Mouse (Mus musculus) cerebellum, adult 9-11 months (tissue): ENCODE results near the gene Slc35g3.
A peak's percentile ranks its signal among the peaks of the same experiment; 100 is the strongest.

Experiments
- DNase-seq: peaks from one replicate; pipeline ENCODE4 v3.0.0; 2022

Gene Slc35g3

DNA sequence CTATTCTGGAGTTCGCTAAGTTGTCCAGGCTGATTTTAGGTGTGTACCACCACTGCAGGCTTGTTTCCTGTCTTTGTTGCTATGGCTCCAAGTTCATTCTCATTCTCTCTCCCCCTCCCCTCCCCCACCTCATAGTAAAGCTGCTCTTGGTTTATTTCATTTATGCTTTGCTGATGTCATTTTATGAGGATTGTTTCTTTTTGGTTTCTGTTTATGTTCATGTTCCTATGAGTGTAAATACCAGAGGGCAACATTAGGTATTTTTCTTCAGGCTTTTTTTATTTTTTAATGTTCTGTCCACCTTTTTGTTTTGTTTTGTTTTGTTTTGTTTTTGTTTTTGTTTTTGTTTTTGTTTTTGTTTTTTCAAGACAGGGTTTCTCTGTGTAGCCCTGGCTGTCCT, at the start of gene Slc35g3:
Gene Slc35g3, minus strand, starts transcription at position 101 of the 400 bp plus-strand sequence.
- DNase-seq, result no peak

GRCm38 (mm10) chr11:69810280-69810679, 48.5 kb upstream of the Slc35g3 start:
- no peak for DNase-seq

DNA sequence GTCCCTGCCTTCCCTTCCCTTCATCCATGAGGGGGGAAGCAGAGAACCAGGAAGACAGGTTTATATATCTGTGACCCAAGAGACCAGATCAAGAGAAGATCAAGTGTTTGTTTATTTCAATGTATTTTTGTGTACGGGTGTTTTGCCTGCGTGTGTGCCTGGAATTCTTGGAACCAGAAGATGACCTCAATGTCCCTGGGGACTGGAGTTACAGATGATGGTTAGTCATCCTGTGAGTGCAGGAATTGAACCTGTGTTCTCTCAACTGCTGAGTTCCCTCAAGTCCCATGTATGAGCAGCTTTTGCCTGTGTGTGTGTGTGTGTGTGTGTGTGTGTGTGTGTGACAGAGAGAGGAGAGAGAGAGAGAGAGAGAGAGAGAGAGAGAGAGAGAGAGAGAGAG, 45.9 kb upstream of the Slc35g3 start:
- DNase-seq, result no peak

GRCm38 (mm10) chr11:69806378-69806777, 44.6 kb upstream of the Slc35g3 start:
- DNase-seq, result no peak

DNA sequence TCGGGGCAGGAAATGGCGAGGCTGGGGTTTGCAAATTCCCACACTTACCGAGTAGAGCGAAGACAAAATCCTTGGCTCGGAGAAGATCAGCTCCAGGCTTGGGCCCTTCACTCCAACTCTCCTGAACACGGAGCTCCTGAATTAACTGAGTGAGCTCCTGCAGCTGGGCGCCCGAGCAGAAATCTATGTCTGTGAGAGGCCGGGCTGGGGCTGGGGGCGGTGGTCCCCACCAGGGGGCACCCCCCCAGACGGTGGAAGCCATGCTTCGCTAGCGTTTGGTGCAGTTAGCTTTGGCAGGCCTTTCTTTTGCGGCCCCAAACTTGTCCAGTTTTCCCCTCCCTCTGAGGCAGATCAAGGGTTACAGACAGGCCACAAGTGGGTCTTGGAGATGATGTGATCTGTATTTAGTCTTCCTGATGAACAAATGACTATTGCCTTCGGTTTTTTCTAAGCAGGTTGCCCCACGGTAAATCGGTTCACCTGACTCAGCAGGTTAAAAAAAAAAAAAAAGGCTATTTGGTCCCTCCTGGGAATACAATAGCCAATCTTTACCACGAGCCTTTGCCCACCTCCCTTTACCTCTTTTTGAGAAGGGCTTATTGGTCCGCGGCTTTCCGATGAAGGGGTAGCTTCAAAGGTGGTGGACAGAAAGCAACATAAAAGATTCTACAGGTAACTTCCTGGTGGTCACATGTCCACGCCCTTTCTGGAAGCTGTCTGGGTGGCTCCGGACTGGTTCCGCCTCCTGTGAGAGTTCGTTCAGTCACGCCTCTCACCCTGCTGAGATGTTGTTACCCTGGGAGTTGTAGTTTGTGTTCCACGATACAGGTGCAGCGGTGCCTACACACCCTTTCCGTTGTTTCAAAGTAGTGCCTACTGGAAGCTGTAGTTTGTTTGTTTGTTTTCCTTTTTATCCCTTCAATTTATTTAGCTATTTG, 43.5 kb upstream of the Slc35g3 start, which contains the start of gene Tmem102:
Gene Tmem102, minus strand, starts transcription at position 653 of the 938 bp plus-strand sequence.
- no peak for DNase-seq

GRCm38 (mm10) chr11:69804652-69804940, 42.8 kb upstream of the Slc35g3 start:
- no peak for DNase-seq

- DNase-seq, result no peak
These were observed 42.3 kb upstream of the Slc35g3 start for GRCm38 (mm10) chr11:69803786-69804651.

- no peak for DNase-seq
These were observed 41.6 kb upstream of the Slc35g3 start for GRCm38 (mm10) chr11:69803328-69803727.

DNA sequence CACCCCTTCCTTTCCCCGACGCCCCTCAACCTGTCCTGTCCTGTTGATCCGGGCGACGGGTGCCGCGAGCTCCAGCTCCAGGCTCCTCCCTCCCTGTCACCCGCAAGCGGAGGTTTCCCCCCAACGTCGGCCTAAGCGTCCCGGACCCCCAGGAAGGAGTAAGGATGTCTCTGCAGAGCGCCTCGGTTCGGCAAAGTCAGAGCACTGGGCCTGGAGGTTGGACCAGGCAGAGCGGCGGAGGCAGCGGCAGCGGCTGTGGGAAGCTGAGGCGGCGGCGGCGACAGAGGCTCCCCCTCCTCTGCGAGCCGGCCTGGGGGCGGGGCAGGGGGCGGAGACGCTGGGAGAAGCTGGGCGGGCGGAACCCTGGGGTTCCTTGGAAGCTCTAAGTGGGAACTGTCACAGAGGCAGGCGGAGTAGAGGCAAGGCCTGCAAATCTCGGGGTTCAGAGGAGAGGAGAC, 40.9 kb upstream of the Slc35g3 start:
- DNase-seq, result peak; percentile 65

DNA sequence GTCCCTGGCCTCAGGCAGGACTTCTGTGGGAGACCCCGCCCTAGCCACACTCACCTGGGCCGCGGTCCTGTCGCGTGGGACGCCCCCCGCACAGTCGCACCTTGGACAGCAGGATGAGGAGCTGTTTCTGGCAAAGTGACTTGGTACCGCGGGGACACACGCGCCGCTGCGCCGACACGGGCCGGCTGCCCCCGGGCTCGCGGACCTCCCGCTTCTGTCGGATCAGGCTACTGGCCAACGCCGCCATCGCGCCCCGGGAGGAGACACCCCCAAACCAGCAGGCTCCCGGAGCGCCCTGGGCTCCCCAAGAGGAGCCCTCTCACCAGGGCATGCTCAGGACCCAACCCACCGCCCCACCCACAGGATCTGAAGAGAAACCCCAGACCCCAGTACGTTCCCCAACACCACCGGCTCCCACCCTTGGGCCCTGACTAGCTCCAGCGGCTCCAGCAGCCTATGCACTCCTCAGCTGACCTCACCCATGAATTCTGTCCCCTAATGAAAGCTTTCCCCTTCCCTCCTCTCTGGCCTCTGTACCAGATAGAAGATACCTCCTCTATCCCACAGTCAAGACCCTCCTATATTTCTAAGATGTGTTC, 39.7 kb upstream of the Slc35g3 start, which contains the start of gene Fgf11:
Gene Fgf11, minus strand, starts transcription at position 479 of the 599 bp plus-strand sequence.
- DNase-seq, result no peak

DNA sequence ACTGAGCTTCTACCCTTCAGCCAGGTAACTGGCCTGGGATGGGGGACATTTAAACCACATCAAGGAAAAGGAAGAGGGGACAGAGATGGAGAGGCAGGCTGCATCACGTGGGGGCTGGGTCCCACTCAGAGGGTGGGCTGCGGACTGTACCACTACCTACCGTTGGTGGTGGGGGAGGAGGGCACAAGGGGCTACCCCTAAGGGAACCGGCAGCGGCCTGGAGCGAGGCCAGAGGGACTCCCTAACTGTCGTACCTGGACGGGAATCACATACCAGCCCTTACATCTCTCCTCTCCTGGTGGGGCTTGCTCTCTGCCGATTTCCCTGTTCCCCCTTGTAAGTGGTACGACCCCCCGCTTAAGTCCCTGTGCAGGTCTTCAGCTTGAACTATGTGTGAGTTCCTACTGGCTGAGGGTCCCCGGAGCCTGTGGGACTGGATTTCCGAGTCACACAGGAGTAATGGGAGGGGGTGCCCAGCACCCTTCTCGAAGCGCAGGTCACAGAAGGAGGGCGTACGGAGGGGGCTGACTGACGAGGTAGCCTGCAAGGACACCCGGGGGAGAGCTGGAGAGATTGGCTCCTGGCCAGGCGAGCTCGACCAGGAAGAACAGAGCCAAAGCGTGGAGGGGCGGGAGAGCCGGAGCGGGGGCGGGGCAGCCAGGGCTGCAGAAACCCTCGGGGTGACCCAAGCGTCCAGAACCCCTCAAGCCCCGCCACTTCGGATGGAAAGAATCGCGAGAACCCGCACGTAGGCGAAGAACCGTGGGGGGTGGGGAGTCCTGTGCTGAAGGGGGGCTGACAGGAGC, 38.8 kb upstream of the Slc35g3 start:
- DNase-seq, result peak; percentile 54

- no peak for DNase-seq
These were observed 38.3 kb upstream of the Slc35g3 start for GRCm38 (mm10) chr11:69800138-69800391.

- no peak for DNase-seq
These were observed 37.8 kb upstream of the Slc35g3 start for GRCm38 (mm10) chr11:69799394-69800137.

- no peak for DNase-seq
These were observed 36.2 kb upstream of the Slc35g3 start for GRCm38 (mm10) chr11:69797924-69798323.

GRCm38 (mm10) chr11:69795983-69796435, 34.2 kb upstream of the Slc35g3 start:
- peak; percentile 52 for DNase-seq

GRCm38 (mm10) chr11:69795168-69795982, 33.6 kb upstream of the Slc35g3 start, which contains the start of gene Chrnb1:
TSS of gene Chrnb1 (minus strand) at chr11:69795943.
- DNase-seq, result peak; percentile 95

GRCm38 (mm10) chr11:69793429-69793828, 31.7 kb upstream of the Slc35g3 start:
- DNase-seq, result no peak

GRCm38 (mm10) chr11:69791420-69791819, 29.7 kb upstream of the Slc35g3 start:
- DNase-seq, result no peak

GRCm38 (mm10) chr11:69789431-69789830, 27.7 kb upstream of the Slc35g3 start:
- no peak for DNase-seq

DNA sequence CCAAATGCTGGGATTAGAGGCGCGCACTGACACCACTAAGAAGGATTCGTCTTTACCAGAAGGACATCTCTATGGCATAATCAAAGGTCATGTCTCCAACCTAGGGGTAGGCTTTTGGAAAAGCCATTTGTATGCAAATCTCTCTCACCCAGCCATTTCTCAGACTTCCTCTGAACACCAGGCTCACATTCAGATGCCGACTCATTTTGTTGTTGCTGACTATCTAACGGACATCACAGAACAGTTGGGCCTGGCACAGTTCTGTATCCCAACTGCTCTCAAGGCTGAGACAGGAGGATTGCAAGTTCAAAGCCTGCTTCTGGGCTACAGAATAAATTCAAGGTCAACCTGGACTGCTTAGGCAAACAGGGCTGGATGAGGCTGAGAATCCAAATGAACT, 25.5 kb upstream of the Slc35g3 start:
- DNase-seq, result no peak
